Mouse (Mus musculus) embryo, embryonic 11 days (tissue): Measurements from ENCODE around the gene Arhgap19.

ENCODE experiments used
- DNase-seq: peaks from one replicate; pipeline ENCODE4 v3.0.0-alpha.2; 2015

Gene Arhgap19

DNA sequence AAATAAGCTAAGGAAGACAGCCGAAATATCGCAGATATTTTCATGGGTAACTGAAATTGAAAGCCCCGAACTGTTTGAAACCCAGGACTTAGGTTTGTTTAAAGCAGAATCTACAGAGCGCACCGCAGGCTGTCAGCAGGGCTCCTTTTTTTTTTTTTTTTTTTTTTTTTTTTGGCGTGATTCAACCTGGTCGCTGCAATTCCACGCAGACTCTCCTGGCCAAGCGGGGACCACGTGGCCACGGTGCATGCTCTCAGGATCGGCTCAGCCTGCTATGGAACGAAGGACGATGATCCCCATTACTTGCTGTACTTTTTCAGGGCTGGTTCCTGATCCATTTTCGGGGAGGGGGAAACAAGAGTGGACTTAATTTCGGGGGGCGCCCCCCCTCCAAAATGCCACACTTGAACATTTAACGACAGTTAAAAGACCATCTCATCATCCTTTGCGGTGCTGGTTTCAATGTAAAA lies 29.3 kb upstream of the Arhgap19 start:
- DNase-seq, result peak; percentile 52

DNA sequence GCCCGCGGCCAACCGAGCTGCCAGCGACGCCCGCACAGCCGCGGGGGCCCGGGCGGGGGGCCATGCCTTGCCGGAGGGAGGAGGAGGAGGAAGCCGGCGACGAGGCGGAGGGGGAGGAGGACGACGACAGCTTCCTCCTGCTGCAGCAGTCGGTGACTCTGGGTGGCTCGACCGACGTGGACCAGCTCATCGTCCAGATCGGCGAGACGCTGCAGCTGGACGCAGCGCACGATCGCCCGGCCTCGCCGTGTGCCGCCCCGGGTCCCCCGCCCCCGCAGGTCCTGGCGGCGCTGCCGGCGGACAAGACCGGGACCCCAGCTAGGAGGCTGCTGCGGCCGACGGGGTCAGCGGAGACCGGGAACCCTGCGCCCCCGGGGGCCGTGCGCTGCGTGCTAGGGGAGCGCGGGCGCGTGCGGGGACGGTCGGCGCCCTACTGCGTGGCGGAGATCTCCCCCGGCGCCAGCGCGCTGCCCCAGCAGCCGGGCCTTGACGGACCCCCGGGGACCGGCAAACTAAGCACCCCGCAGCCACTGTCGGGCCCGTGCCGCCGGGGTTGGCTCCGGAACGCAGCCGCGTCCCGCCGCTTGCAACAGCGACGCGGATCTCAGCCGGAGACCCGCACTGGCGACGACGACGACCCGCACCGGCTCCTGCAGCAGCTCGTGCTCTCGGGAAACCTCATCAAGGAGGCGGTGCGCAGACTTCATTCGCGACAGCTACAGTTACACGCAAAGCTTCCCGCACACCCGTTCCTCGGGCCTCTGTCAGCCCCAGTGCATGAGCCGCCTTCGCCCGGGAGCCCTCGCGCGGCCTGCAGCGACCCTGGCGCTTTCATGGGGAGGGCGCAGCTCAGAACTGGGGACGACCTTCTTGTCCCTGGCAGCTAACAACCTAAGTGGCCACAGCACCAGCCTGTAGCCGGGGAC lies 28.5 kb upstream of the Arhgap19 start:
- peak; percentile 69 for DNase-seq

DNA sequence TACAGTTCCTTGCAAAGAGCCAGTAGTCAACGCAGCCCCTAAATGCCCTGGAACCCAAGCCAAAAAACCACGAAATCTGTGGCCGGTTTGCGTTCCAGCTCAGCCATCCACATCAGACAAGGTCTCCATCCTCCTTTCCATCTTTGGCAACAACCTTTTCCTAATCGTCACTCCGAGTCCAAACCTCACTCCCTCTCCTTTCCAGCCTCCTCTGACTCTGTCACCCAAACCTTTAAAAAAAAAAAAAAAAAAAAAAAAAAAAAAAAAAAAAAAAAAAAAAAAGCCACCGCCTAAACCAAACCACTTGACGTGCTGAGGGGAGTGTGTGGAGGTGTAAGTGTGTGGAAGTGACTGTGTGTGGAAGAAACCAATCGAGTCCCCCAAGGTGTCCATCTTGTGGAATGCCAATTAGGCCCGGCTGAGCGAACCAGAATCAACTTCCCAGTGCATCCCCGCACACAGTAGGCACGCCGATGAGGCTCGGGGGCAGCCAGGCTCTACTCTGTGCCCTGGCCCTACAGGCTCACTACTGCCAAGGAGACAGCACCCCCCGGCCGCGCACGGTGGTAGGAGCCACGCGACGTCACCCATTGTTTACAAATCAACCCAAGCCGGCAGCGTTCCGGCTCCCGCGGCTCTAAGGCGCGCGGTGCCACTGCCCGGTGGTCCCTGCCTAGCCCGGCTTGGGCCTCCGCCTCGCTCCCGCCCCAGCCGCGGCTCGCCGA lies 27.7 kb upstream of the Arhgap19 start, which contains the start of gene Frat1:
Frat1 (plus strand) TSS at position 590 of the 725 bp plus-strand sequence.
- peak; percentile 91 for DNase-seq

DNA sequence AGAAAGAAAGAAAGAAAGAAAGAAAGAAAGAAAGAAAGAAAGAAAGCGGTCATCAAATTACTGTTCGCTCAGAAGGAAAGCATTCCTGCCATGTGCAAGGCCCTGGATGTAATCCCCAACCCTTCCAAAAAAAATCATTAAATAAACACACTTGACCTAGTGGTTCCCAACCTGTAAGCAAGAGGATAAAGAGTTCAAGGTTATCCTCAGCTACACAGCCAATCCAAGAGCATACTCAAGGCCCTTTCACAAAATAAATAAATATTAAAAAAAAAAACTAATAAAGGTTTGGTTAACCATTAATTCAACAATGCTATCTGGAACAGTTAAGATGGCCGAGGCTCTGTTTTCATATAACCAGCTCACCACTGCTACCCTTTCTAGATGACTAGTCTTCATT lies 27.1 kb upstream of the Arhgap19 start:
- DNase-seq, result no peak

DNA sequence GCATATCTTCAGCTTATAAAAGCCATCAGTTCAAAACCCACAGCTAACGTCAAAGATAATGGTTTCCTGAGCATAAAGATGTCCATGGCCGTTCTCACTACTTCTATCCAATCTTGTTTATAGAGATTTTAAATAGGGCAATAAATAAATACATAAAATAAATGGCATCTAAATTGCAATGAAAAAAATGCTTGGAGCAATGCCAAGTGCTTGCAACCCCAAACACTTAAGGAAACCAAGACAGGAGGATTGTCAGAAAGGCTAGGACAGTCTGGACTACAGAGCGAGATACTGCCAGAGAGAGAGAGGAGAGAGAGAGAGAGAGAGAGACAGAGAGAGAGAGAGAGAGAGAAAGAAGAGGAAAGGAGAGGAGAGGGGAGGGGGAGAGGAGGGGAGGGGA lies 24.7 kb upstream of the Arhgap19 start:
- no peak for DNase-seq

DNA sequence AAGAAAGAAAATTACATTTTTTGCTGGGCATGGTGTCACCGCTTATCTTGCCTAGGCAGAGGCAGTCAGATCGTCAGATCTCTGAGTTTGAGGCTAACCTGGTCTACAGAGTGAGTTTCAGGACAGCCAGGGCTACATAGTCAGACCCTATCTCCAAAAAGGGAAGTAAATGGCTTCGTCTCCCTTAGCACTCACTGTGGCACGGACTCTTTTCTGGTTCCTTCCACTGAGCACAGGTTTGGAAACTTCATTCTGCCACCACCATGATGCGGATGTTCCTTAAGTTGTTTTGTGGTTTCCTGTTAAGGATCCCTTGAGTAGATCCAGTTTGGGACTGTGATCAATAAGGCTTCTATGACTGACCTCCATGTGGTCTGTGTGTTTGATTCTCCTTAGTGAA lies 23.1 kb upstream of the Arhgap19 start:
- no peak for DNase-seq

DNA sequence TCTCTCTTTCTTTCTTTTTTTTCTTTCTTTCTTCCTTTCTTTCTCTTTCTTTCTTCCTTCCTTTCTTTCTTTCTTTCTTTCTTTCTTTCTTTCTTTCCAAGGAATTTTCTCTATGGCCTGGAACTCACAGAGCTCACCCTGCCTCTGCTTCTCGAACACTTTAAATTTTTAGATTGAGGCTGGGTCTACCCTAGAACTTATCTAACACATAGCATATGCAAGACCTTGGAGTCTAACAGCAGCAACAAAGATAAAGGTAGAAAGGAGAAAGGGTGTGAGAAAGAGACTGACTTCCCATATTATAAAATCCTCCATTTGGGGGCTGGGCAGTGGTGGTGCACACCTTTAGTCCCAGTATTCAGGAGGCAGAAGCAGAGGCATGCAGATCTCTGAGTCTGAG lies 20.7 kb upstream of the Arhgap19 start:
- DNase-seq, result no peak

DNA sequence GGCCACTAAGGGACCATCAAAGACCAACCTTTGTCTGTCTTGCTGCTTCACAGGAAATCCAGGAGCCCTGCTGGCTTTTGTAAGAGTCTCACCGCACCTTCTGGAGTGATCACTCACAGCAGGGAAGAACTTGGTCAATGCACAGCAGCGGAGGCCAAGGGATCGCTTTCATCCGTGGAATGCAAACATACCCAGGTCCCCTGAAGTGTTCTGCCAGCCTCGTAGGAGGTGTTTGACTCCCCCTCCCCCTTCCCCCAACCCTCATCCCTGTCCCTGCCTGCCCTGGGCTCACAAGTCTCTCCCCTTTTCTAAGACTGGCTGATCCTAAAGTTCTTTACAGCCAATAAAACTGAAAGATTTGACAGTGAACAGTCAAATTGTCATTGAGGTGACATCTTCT lies 19.6 kb upstream of the Arhgap19 start:
- DNase-seq, result no peak

DNA sequence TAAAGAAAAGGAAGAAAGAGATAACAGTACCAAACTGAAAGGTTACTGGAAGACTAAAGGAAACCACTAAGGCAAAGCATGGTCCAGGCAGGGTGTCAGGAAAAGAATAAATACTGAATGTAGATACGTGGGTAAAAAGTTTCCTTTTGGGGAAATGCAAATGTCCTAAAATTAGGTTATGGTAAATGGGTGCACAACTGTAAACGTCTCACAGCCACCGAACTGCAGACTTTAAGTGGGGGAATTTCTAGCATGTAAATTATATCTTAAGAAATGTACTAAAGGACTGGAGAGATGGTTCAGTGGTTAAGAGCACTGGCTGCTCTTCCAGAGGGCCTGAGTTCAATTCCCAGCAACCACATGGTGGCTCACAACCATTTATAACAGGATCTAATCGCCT lies 16.9 kb upstream of the Arhgap19 start:
- no peak for DNase-seq

DNA sequence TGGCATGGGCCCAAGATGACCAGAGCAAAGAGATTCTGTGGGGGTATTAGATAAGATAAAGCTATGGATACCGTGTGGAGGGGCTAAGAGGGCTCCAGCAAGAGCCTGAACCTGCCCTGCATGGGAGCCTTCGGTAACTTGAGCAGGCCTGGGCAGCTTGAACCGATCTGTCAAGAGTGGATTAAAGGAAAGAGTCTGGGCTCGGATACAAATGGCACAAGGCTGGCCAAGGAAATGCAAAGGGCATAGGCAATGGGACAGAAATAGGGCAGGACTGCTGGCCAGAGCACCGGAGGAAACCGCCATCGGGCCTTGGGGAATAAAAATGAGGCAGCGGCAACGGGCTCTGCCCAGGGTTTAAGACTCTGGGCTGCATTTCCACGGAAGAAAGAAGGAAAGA lies 15.5 kb upstream of the Arhgap19 start:
- DNase-seq, result peak; percentile 39

DNA sequence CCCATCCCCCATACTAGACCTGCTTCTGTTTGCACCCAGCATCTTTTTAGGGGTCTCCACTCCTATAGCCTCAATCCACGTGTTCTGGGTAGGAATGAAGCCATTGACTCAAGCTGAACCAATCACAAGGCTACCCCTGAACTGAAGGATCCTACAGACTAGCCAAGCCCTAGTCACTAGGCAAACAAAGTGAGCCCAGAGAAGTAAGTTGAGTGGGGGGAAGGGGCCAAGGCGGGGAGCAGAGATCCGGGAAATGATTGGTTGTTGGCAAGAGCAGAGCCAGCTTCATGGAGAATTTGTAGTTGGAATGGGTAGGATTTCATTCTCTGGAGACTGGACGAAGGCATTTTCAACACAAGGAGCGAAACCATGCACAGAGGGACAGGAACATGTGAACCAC lies 15.1 kb upstream of the Arhgap19 start:
- peak; percentile 24 for DNase-seq

DNA sequence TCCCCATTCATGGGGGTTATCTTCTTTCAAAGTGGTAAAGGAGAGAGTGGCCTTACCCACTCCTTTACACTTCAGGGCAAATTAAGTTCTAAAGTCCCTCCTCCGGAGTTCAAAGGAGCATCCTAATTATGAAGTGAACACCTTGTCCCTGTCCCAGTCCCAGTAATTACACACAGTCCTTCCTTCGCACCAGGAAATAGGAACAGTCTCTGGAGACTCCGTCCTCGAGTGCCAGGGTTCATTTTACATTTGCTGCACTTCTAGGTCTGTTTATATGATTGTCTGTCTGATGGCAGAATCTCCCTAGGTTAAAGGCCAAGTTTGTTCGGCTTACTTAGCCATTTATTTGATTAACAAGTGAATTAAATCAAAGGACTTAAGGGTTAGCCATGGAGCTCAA lies 14.6 kb upstream of the Arhgap19 start:
- no peak for DNase-seq

DNA sequence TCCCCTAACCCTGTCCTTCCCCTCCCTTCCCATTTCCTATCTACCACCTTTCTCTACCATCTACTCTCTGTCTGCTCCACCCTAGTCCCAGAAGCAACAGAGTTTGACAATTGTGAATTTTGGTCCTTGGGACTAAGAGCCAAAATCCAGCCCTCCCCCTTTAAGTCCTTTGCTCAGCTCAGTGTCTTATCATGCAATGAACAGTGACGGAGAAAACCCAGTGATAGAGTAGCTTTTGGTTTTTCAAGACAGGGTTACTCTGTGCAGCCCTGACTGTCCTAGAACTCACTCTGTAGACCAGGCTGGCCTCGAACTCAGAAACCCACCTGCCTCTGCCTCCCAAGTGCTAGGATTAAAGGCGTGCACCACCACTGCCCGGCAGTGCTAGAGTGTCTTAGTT lies 11.5 kb upstream of the Arhgap19 start:
- no peak for DNase-seq

DNA sequence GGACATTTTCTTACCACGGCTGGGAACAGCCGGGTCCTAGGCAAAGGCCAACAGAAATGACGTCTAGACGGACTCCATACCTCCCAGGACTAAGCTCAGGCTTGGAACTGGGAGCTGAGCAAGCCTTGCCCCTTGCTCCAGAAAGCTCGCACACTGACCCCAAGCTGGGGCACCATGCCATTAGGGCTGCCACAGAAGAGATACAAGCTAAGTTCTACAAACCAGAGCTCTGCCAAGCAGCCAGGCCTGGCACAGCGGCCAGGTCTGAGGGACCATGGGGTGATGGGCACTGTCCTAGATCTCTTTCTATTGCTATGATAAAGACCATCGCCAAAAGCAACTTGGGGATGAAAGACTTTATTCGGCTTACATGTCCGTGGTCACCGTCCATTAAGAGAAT lies 10.7 kb upstream of the Arhgap19 start:
- DNase-seq, result no peak

DNA sequence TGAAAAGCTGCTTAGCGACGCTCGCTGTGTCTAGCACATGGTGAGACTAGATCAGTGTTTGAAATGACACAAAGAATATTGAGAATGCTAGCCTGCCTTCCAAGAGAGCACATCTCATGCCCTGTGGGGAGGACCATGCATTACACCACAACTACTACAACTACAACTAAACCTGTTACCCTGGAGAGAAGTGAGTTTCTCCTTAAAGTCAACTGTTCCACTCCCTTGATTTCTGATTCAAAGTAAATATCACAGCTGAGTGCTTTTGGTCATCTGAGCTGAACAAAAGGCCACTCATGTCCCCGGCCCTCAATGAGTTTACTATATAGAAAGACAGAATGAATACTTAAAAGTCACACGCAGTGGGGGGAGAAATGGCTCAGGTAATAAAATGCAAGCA lies 8.2 kb upstream of the Arhgap19 start:
- DNase-seq, result no peak

DNA sequence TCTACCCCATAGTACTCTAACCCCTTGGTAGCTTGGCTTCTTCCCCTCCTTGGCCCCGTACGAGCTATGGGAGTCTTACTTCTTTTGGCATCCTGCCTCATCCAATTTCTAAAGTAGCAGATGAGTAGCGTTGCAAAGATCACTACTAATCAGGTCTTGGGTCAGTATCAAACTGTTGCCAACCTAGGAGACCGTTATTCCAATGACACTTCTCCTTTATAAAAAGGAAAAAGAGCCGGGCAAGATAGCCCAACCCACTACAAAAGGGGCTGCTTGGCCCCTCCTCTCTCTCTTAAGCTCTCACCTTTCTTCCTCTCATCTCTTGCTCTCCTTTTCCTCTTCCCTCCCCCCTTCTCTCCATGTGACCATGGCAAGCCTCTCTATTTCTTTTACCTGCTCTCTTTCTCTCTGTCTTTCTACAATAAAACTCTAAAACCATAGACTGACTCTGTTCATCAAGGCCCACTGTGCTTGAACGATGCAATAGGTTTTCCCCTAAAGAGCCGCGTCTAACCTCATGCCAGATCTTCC lies 6.3 kb upstream of the Arhgap19 start:
- no peak for DNase-seq

DNA sequence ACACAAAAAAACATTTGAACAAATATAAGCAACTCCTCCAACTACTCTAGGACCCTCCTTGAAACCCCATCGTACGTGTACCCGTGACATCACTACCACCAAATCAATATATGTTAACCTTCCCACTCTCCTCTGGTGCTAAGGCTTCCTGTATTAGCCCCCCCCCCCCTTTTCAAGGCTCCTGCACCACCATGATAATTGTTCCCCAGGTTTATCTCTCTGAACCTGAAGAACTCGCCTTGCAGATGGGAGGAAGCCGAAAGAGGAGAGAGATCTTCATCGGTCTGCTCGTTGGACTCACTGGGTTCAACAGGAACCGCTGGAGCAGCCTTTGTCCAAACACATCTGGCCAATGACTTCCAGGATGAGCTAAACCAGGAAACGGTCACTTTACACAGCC lies 5.7 kb upstream of the Arhgap19 start:
- DNase-seq, result no peak

DNA sequence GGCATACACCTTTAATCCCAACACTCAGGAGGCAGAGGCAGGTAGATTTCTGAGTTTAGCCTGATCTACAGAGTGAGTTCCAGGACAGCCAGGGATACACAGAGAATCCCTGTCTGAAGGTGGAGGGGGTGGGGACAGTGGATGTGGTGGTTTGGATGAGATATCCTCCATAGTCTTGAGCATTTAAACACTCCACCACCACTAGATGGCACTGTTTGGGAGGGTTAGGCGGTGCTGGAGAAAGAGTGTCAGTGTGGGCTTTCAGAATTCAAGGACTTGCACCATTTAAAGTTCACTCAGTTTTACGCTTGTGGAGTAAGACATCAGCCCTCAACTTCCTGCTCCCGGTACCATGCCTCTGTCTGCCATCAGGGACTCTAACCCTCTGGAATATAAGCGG lies 4.0 kb upstream of the Arhgap19 start:
- no peak for DNase-seq

DNA sequence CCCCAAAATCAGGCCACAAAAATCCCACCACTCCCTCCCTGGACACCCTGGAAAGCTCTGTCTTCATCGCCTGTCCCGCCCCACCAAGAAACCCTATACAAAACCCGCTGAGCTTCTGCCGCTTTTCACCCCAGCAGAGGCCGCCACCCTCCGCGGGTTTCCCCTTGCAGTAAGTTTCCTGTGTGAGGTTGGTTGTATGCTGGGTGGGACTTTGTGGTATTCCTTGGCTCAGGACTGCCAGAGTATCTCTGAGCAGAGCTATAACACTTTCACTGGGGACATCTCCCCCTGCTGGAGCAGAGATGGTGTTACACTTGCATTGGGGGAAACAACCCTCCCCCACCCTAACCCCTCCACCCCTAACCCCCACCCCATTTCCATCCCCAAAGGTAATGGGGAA lies 1.5 kb upstream of the Arhgap19 start:
- DNase-seq, result no peak

DNA sequence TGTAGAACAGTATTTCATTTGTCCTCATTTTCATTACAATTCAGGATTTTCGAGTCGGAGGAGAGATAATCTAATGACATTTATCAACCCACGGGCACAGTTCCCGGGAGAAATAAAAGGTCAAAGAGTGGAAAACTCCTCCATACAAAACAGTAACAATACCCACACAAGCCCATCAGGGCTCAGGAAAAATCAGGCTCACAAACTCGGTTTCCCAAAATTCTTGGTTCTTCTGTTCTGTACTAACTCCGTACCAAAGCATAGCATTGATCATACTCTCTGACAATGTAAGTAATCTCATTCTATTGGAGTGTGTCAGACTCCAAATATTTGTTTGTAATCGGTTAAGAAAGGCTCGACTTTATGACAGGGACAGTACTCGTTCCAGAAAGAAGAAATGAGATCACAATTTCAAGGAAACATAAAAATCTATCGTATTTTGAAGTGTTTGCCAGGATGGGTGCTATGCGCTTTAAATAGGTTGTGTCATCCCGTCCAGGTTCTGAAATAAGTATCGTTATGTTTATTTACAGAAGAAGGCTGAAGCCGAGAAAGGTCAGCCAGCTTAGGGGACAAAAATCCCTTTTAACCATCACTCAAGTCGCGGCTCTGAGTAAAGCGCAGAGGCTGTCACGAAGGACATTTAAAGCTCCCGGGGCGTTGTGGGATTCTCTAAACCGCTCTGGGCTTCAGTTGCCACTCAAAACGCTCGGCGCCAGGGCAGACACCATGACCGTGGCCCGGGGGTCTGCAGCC lies 683 bp downstream of the Arhgap19 start:
- DNase-seq, result no peak

DNA sequence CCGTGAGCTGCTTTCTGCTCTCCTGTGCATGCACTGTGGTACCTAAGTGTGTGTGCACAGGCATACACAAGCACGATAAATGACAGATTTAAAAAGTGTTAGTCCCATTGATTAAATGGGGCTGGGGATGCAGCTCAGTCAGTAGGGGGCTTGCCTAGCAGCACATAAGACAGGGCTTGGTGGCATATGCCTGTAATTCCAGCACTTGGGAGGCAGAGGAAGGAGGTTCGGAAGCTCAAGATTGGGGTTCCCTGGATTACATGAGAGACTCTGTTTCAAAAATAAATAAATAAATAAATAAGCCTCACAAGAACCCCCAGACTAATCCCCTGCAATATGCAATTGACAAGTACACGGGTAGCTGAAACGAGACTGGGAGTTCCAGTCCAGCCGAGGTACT lies 1.4 kb downstream of the Arhgap19 start:
- DNase-seq, result no peak

DNA sequence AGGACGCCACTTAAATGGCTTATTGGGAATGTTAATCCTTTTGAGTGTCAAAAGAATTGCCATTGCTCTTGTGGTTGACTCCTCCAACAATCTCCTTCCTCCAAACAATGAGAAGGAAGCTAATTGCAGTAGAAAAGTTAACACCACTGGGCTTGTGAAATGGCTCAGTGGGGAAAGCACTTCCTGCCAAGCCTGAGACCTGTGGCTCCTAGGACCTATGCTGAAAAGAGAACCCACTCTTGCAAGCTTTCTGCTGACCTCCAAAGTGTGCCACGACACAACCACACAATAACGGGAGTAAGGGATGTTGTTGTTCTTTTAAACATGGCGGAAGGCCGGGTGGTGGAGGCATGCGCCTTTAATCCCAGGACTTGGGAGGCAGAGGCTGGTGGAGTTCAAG lies 4.3 kb downstream of the Arhgap19 start:
- DNase-seq, result no peak

DNA sequence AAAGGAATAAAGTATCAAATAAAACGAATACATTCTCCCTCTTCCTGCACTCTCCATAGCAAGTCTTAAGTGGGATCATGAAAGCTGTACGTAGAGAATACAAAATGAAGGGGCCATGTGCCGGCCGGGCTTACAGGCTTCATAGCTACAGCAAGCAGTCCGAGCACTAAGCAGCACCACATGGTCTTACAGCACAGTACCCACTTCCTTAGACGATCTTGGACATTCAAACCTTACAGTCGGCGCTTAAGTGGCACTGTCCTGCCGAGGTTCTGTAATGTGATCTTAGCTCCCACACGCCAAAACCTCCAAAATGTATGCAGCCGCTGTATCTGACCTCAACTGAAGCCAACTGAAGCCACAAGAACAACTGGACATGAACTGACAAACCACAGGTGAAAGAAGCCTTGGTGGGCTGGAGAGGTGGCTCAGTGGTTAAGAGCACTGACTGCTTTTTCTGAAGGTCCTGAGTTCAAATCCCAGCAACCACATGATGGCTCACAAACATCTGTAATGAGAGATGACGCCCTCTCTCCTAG lies 5.0 kb downstream of the Arhgap19 start:
- no peak for DNase-seq
